Mouse (Mus musculus): ENCODE results near the gene Ptch2.

GRCm38 (mm10) chr4:117161183-117161582, 65.3 kb downstream of the Ptch2 start:
- TF ChIP-seq TAL1 (IDR thresholded peaks at IDR 0.05; ENCODE audit: low read length) = no peak
- TF ChIP-seq GATA1 (IDR thresholded peaks at IDR 0.05; ENCODE audit: low read length) = no peak

All from erythroblast, embryonic 14.5 days (primary cell).